In genomic region chr6:48613464-48613863, GRCm38 (mm10) we compare ENCODE assay signal across 38 mouse cellular contexts. TPM values are rescaled to one million over a fixed set of nuclear protein-coding genes. Genes with fewer than 3 reads are reported as not detected.
"Had no signal": no experiment of that assay in that cellular context is flagged by ENCODE, and none has a peak within 500 bp of the region (broad histone marks: within the 10 kb centered on the region; RNA-seq: fewer than 3 reads in every experiment).

No protein-coding gene starts in this region.

- H3K4me2 ChIP-seq: embryonic facial prominence, embryonic 12.5 days; embryonic facial prominence, embryonic 13.5 days; embryonic facial prominence, embryonic 15.5 days; forebrain, embryonic 12.5 days; forebrain, embryonic 13.5 days; forebrain, embryonic 15.5 days had no signal

- H3K9ac ChIP-seq: embryonic facial prominence, embryonic 12.5 days; embryonic facial prominence, embryonic 13.5 days; embryonic facial prominence, embryonic 15.5 days; forebrain, embryonic 12.5 days; forebrain, embryonic 13.5 days; forebrain, embryonic 15.5 days; forebrain, postnatal 0 days had no signal

- H3K27ac ChIP-seq: embryonic facial prominence, embryonic 10.5 days; embryonic facial prominence, embryonic 12.5 days; embryonic facial prominence, embryonic 13.5 days; embryonic facial prominence, embryonic 15.5 days; forebrain, embryonic 10.5 days; forebrain, embryonic 12.5 days; forebrain, embryonic 13.5 days; forebrain, embryonic 15.5 days; gastrocnemius, adult 2 months; heart, adult 2 months had no signal

- H3K4me1 ChIP-seq: embryonic facial prominence, embryonic 10.5 days; embryonic facial prominence, embryonic 12.5 days; embryonic facial prominence, embryonic 13.5 days; embryonic facial prominence, embryonic 15.5 days; forebrain, embryonic 12.5 days; forebrain, embryonic 15.5 days had no signal

- DNase-seq: cerebellum, adult 8-10 months; cerebellum, adult 9-10 months; cerebellum, adult 9-11 months; cerebellum, postnatal 10 days; cerebellum, postnatal 14 days; cerebellum, postnatal 25 days; cerebellum, postnatal 36 days; embryo, embryonic 11 days; forebrain, postnatal 0 days; gastrocnemius, adult 2 months; gastrocnemius, postnatal 10 days; gastrocnemius, postnatal 14 days; gastrocnemius, postnatal 25 days; gastrocnemius, postnatal 36 days; heart, adult 18-20 months; heart, adult 2 months had no signal

- H3K4me3 ChIP-seq: embryonic facial prominence, embryonic 10.5 days; embryonic facial prominence, embryonic 12.5 days; embryonic facial prominence, embryonic 13.5 days; embryonic facial prominence, embryonic 15.5 days; erythroblast, embryonic 14.5 days; forebrain, embryonic 10.5 days; forebrain, embryonic 12.5 days; forebrain, embryonic 13.5 days; forebrain, embryonic 15.5 days; gastrocnemius, adult 2 months; heart, adult 2 months had no signal

- ATAC-seq: forebrain, embryonic 13.5 days; forebrain, embryonic 14.5 days; forebrain, embryonic 15.5 days; forebrain, embryonic 16.5 days; forebrain, postnatal 0 days had no signal

- H3K27me3 ChIP-seq: embryonic facial prominence, embryonic 12.5 days; embryonic facial prominence, embryonic 13.5 days; embryonic facial prominence, embryonic 15.5 days; forebrain, embryonic 12.5 days; forebrain, embryonic 13.5 days; forebrain, embryonic 15.5 days had no signal

- H3K9me3 ChIP-seq: embryonic facial prominence, embryonic 10.5 days; embryonic facial prominence, embryonic 12.5 days; embryonic facial prominence, embryonic 13.5 days; embryonic facial prominence, embryonic 15.5 days; forebrain, embryonic 10.5 days; forebrain, embryonic 12.5 days; forebrain, embryonic 13.5 days; forebrain, embryonic 15.5 days had no signal

RNA-seq across cellular contexts. Expression of gene AI854703, which starts 13.1 kb away (rescaled TPM):
- polyA plus RNA-seq: erythroblast, embryonic 14.5 days had no signal

RNA-seq across cellular contexts. Expression of gene Gm44965, which starts 19.7 kb away (rescaled TPM):
- total RNA-seq: common myeloid progenitor, adult 5-6 weeks; forebrain, postnatal 0 days; gastrocnemius, adult 18-20 months; gastrocnemius, adult 2 months; granulocyte monocyte progenitor cell, adult 5-6 weeks; heart, adult 18-20 months; heart, adult 2 months had no signal
- polyA plus RNA-seq: embryonic facial prominence, embryonic 11.5 days; embryonic facial prominence, embryonic 12.5 days; embryonic facial prominence, embryonic 13.5 days; embryonic facial prominence, embryonic 14.5 days; embryonic facial prominence, embryonic 15.5 days; erythroblast, embryonic 14.5 days; forebrain, embryonic 12.5 days; forebrain, embryonic 13.5 days; forebrain, embryonic 14.5 days; forebrain, embryonic 15.5 days; forebrain, embryonic 16.5 days; forebrain, postnatal 0 days; frontal cortex, adult 2 months; gonadal fat pad, adult 2 months; heart, adult 2 months had no signal

RNA-seq across cellular contexts. Expression of gene Gm45021, which starts 24.1 kb away (rescaled TPM):
- total RNA-seq: common myeloid progenitor, adult 5-6 weeks; forebrain, postnatal 0 days; gastrocnemius, adult 18-20 months; gastrocnemius, adult 2 months; gastrocnemius, adult 8-10 months; gastrocnemius, postnatal 10 days; gastrocnemius, postnatal 14 days; gastrocnemius, postnatal 25 days; gastrocnemius, postnatal 36 days; gastrocnemius, postnatal 4 days; granulocyte monocyte progenitor cell, adult 5-6 weeks; heart, adult 18-20 months; heart, adult 2 months; heart, adult 8-10 months had no signal
- polyA plus RNA-seq: embryonic facial prominence, embryonic 10.5 days; embryonic facial prominence, embryonic 11.5 days; embryonic facial prominence, embryonic 12.5 days; embryonic facial prominence, embryonic 13.5 days; embryonic facial prominence, embryonic 14.5 days; embryonic facial prominence, embryonic 15.5 days; erythroblast, embryonic 14.5 days; forebrain, embryonic 10.5 days; forebrain, embryonic 11.5 days; forebrain, embryonic 12.5 days; forebrain, embryonic 13.5 days; forebrain, embryonic 14.5 days; forebrain, embryonic 15.5 days; forebrain, embryonic 16.5 days; forebrain, postnatal 0 days; frontal cortex, adult 2 months; gonadal fat pad, adult 2 months; heart, adult 2 months had no signal
